Mouse (Mus musculus) liver, embryonic 16.5 days (tissue): ENCODE measurements around the gene Tle4. TPM values are rescaled to one million over a fixed set of nuclear protein-coding genes. Genes with fewer than 3 reads are reported as not detected.
A peak's percentile ranks its signal among the peaks of the same experiment; 100 is the strongest.

Experiments
- ATAC-seq: fragments of 200-750 bp; cut with Nextera tagmentation; 2 replicates; pipeline ENCODE4 v1.8.0; 2017; ENCODE audit warnings: low read depth, mild to moderate bottlenecking, moderate number of reproducible peaks, moderate library complexity
- H3K27ac ChIP-seq: fragments of 300-500 bp; sonication (generic); 2 replicates; pipeline ENCODE4 v1.5.1; 2014; ENCODE audit warnings: mild to moderate bottlenecking, low read length
- H3K27me3 ChIP-seq: fragments of 300-500 bp; sonication (generic); 2 replicates; pipeline ENCODE4 v1.6.1; 2014; ENCODE audit warnings: low read depth, low read length, mixed read lengths; ENCODE audit not compliant: control insufficient read depth, insufficient read depth
- H3K36me3 ChIP-seq: fragments of 300-500 bp; sonication (generic); 2 replicates; pipeline ENCODE4 v1.6.1; 2014; ENCODE audit warnings: mild to moderate bottlenecking; ENCODE audit not compliant: control insufficient read depth, insufficient read depth
- H3K4me1 ChIP-seq: fragments of 300-500 bp; sonication (generic); 2 replicates; pipeline ENCODE4 v1.6.1; 2014; ENCODE audit warnings: low read depth, low read length, mixed read lengths; ENCODE audit not compliant: control insufficient read depth
- H3K4me2 ChIP-seq: fragments of 300-500 bp; sonication (generic); 2 replicates; pipeline ENCODE4 v1.6.1; 2014; ENCODE audit warnings: low read depth, low read length, mixed read lengths
- H3K4me3 ChIP-seq: fragments of 300-500 bp; sonication (generic); 2 replicates; pipeline ENCODE4 v1.5.1; 2014; ENCODE audit warnings: low read depth, mild to moderate bottlenecking, low read length
- H3K9ac ChIP-seq: fragments of 300-500 bp; sonication (generic); 2 replicates; pipeline ENCODE4 v1.6.1; 2014; ENCODE audit warnings: low read depth, low read length
- H3K9me3 ChIP-seq: fragments of 300-500 bp; sonication (generic); replicated peaks from 2 replicates; pipeline ENCODE4 v1.6.1; 2016; ENCODE audit warnings: low read length; ENCODE audit not compliant: control insufficient read depth
- WGBS: fragments of 180-500 bp; shearing (Covaris S2); extraction: QIAGEN DNeasy Blood & Tissue Kit; methylation state at CpG from one replicate; pipeline ENCODE4 v1.1.7; 2014; ENCODE audit not compliant: insufficient replicate concordance; 5-methylcytosine and 5-hydroxymethylcytosine counted together
- polyA plus RNA-seq: library from polyadenylated mRNA; unstranded; fragments of >200 nt; fragmentation: Nextera tagmentation; extraction: Ambion mirVana; gene quantifications from 2 replicates; pipeline ENCODE4 v1.2.1, GENCODE M21; 2015

Tle4 gene
- polyA plus RNA-seq, 1 experiment from 2014 or later = 2.9 TPM

DNA sequence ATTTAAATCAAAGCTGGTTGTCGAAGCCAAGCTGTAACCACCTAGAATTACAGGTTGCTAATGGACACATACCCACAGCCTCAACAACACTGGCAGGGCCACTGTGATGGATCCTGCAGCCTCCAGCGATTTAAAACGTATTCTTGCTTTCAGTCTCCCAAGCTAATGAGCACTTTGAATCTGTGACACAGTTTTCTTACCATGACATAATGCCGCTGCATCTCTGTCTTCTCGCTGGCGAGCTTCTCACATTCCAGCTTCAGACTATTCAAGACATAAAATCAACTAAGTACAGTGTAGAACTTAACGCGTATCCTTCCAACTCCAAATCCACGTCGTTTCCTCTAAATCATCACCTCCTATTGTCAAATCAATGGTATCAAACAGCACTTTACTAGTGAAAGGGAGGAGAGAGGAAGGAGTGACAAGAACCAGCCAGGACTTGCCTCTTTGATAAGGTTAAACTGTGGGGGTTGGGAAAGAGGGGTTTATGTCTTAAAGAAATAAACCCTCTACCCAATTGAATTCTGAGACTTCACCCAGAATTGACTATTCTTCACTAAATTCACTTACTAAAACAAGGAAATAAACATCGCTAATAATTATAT, 2.4 kb downstream of the Tle4 start:
- no peaks in the 10 kb centered on the region for H3K9me3 ChIP-seq
- 39% methylated on average over 11 of the region's 11 CpGs for WGBS
- ATAC-seq = no peak
- H3K36me3 ChIP-seq = peaks cover 6% of the 10 kb centered on the region
- peaks cover 20% of the 10 kb centered on the region for H3K4me1 ChIP-seq
- H3K27me3 ChIP-seq = no peaks in the 10 kb centered on the region
- peak overlapping the region; percentile 70 for H3K4me2 ChIP-seq
- H3K9ac ChIP-seq = no peak overlapping the region
- peak overlapping the region; percentile 7; the same call in 1 of the 2 replicates for H3K4me3 ChIP-seq
- H3K27ac ChIP-seq = no peak overlapping the region

DNA sequence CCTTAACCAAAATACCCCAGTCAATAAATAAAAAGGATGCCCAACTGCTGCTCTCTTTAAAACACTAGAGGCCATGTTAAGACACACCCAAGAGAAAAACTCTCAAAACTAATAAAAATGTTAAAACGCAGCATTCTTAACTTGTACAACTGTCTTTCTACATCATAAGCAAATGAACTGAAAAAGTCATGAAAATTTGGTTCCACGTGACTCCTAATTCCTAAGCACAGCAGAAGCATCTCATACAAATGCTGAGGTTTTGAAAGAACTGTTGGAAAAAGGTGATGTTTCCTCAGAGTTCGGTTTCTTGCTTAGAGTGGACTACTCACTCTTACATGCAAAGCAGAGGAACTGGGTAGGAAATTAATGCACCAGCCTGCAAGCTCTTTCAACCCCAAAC, 3.3 kb downstream of the Tle4 start:
- Histone ChIP-seq H3K27ac (no peak overlapping the region), H3K9me3 (no peaks in the 10 kb centered on the region), H3K4me1 (peaks cover 15% of the 10 kb centered on the region), H3K4me2 (no peak overlapping the region), H3K36me3 (peaks cover 6% of the 10 kb centered on the region), H3K9ac (no peak overlapping the region), H3K27me3 (no peaks in the 10 kb centered on the region), H3K4me3 (no peak overlapping the region)
- WGBS = 77% methylated on average over 3 of the region's 3 CpGs
- no peak for ATAC-seq

DNA sequence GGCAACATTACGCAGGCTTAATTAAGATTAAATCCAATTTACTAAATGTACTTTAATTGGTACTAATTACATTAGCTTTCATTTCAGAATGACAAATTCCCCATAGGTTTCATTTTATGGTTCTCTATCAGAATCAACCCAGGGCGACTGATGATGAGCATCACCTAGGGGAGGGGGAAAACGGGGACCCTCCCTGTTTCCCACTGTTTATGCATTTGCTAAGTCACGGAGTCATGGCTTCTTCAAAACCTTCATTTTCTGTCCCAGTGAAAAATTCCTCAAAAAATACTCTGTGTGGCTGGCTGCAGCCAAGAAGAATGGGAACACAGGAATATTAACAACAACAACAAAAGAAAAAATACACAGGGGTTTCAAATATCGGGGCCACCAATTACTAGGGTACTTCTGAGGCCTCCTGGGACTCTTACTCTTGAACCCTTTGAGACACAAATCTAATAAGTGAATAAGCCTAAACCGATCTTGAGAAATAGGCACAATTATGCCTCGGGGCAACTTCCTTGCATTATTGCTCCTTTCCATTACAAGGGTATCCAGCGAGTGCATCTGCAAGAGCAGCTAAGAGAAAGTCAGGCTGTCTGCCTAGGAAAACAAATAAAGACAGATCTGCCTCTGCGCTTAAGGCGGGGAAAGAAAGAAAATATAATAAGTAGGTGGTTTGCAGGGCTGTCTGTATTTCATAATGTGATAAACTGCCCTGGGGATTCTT, 5.9 kb downstream of the Tle4 start:
- 78% methylated on average over 10 of the region's 10 CpGs for WGBS

DNA sequence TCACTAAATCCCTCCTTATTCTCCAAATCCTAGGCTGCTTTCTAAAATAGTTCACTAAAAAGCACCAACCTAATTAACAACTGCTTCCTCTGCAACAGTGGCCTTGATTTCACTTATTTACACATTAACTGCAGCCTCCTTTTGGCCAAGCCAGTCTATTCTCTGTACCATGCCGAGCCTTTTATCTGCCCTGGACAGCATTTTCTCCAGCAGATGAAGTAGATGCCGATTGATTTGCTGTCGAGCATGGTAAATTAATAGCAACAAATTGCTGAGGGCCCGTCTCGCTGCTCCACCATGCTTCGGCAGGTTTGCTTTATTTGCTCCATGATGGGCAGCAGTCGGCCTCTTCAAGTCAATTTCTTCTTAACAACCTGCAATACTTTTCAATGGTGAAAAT, 7.7 kb downstream of the Tle4 start:
- H3K4me2 ChIP-seq = no peak overlapping the region
- no peaks in the 10 kb centered on the region for H3K27me3 ChIP-seq
- no peak overlapping the region for H3K4me3 ChIP-seq
- no peak for ATAC-seq
- H3K4me1 ChIP-seq = peaks cover 2% of the 10 kb centered on the region
- no peak overlapping the region for H3K27ac ChIP-seq
- no peak overlapping the region for H3K9ac ChIP-seq
- peaks cover 6% of the 10 kb centered on the region for H3K36me3 ChIP-seq
- H3K9me3 ChIP-seq = no peaks in the 10 kb centered on the region
- WGBS = 67% methylated on average over 7 of the region's 7 CpGs

More for the DNA sequence above, 5.9 kb downstream of the Tle4 start:
- no peak overlapping the region for H3K4me3 ChIP-seq
- no peak for ATAC-seq
- H3K4me1 ChIP-seq = peaks cover 7% of the 10 kb centered on the region
- H3K27ac ChIP-seq = no peak overlapping the region
- H3K9me3 ChIP-seq = no peaks in the 10 kb centered on the region
- no peaks in the 10 kb centered on the region for H3K27me3 ChIP-seq
- H3K4me2 ChIP-seq = no peak overlapping the region
- H3K36me3 ChIP-seq = peaks cover 6% of the 10 kb centered on the region
- H3K9ac ChIP-seq = no peak overlapping the region

DNA sequence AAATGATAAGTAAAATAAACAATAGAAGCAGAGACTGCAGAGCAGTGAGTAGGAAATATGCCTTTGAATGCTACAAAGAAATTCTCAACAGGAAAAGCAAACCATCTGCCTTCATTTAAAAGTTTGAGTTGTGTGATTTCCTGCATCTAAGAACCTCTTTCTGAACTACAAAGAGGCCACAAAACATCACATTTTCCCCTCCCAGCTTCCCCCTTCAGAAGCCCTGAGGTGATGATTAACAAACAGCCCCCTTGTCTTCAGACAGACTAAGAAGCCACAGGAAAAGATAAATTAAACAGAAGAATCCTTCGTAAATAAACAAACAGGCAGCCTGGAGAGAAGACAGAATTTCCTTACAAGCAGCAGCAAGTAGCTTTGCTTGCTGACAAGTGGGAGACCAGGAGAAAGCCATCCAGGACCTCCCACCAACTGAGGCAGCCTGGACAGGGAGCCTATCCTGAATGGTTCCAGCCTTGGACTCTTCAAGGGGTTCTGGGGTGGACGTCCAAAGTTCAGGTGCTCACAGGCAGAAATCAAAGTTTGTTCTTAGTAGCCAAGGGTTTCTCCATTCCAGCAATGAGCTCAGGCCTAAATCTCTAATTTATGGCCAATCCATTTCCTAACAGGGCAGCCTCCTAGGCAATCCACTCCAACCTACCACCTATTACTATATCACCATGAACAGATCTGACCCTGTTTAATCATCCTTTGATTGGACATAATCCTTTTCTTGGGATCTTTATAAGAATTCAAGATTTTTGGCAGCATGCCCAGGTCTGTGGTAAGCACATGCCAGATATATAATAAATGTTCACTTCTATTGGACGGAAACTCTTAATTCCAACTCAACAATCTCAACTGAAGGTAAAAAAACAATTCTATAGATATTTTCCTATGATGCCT, 9.4 kb downstream of the Tle4 start:
- no peak overlapping the region for H3K4me2 ChIP-seq
- peaks cover 6% of the 10 kb centered on the region for H3K36me3 ChIP-seq
- H3K4me1 ChIP-seq = peaks cover 2% of the 10 kb centered on the region
- H3K27ac ChIP-seq = no peak overlapping the region
- no peaks in the 10 kb centered on the region for H3K27me3 ChIP-seq
- H3K9ac ChIP-seq = no peak overlapping the region
- H3K9me3 ChIP-seq = no peaks in the 10 kb centered on the region
- no peak overlapping the region for H3K4me3 ChIP-seq
- WGBS = 51% methylated on average over 3 of the region's 3 CpGs
- ATAC-seq = no peak

DNA sequence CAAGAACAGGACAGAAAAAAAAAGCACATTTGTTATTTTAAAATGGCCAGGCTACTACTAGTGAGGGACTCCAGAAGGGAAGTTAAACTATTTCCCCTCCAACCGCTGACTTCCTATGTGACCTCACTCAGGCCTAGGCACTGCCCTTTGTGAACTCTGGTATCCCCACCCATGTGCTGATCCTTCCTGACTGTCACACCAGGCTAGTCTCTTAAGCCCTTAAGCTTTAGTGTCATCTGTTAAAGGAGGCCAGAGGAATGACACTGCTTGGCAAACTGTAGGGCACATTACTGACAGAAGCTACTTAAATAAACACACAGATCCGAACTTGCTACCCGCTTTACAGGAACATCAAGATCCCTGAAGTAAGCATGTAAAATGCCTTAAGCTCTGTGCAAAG, 11.7 kb downstream of the Tle4 start:
- ATAC-seq = peak; percentile 71
- 46% methylated on average over 3 of the region's 3 CpGs for WGBS
- H3K27me3 ChIP-seq = no peaks in the 10 kb centered on the region
- no peaks in the 10 kb centered on the region for H3K9me3 ChIP-seq
- no peak overlapping the region for H3K4me2 ChIP-seq
- no peaks in the 10 kb centered on the region for H3K36me3 ChIP-seq
- H3K4me3 ChIP-seq = no peak overlapping the region
- H3K9ac ChIP-seq = no peak overlapping the region
- H3K27ac ChIP-seq = peak overlapping the region; percentile 57; the same call in 1 of the 2 replicates
- peaks cover 2% of the 10 kb centered on the region for H3K4me1 ChIP-seq

DNA sequence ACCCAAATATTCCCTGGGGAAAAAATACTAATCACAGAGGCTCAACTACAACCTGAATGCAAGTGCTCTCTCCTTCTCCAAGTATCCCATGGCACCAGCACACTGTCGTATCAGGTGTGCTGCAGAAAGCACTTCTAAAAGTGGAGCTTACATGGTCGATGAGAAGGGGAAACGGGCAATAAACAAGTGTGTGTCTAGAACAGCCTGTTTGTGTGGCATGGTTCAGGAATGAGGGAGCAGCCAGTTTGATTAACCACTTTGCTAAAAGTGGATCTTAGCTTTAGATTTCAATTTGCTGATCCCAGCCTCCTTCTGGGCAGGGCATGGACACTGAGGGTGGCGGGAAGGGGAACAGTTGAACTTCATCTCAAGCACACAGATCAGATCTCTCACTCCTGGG, 12.1 kb downstream of the Tle4 start:
- Histone ChIP-seq H3K36me3 (no peaks in the 10 kb centered on the region), H3K4me2 (no peak overlapping the region), H3K9me3 (no peaks in the 10 kb centered on the region), H3K4me3 (no peak overlapping the region), H3K27me3 (no peaks in the 10 kb centered on the region), H3K9ac (no peak overlapping the region), H3K4me1 (peaks cover 2% of the 10 kb centered on the region), H3K27ac (peak overlapping the region; percentile 57; the same call in 1 of the 2 replicates)
- WGBS = 55% methylated on average over 4 of the region's 4 CpGs
- ATAC-seq = no peak

DNA sequence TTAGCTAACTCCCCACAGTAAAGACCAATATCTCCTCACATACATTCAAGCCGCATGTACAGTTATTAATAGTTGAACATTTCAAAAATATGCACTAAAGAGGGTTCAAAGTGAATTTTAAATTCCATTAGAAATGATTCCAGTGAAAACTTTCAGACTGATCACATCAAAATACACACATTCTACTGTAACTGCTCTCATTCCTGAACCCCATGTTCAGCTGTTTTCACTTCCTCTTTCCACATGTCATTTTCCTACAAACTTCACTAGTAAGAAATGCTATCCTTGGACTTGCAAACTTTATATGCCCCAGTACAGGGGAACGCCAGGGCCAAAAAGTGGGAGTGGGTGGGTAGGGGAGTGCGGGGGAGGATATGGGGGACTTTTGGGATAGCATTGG, 12.6 kb downstream of the Tle4 start:
- Histone ChIP-seq H3K4me3 (no peak overlapping the region), H3K4me1 (peaks cover 2% of the 10 kb centered on the region), H3K9me3 (no peaks in the 10 kb centered on the region), H3K9ac (no peak overlapping the region), H3K4me2 (no peak overlapping the region), H3K27ac (no peak overlapping the region), H3K36me3 (no peaks in the 10 kb centered on the region), H3K27me3 (no peaks in the 10 kb centered on the region)
- WGBS = 76% methylated on average over 3 of the region's 3 CpGs
- no peak for ATAC-seq
